Mouse (Mus musculus) G1E (cell line): ENCODE measurements around the gene Sft2d2. TPM values are rescaled to one million over a fixed set of nuclear protein-coding genes. Genes with fewer than 3 reads are reported as not detected.

Source experiments
- ATAC-seq: 2 replicates; pipeline ENCODE4 v1.8.0; 2016; ENCODE audit warnings: mild to moderate bottlenecking; ENCODE audit not compliant: insufficient number of reproducible peaks, poor library complexity, low FRiP score, severe bottlenecking; ENCODE audit errors: extremely low read depth
- DNase-seq: peaks from one replicate; pipeline ENCODE4 v3.0.0; 2012; ENCODE audit warnings: low spot score
- H3K27me3 ChIP-seq: 2 replicates; pipeline ENCODE4 v1.6.1; 2012; ENCODE audit warnings: mild to moderate bottlenecking, low read length, inconsistent platforms; ENCODE audit not compliant: insufficient read depth
- H3K36me3 ChIP-seq: replicated peaks from 2 replicates; pipeline ENCODE3; 2012; ENCODE audit warnings: mild to moderate bottlenecking, inconsistent platforms
- H3K4me1 ChIP-seq: 2 replicates; pipeline ENCODE4 v1.6.1; 2012; ENCODE audit warnings: low read depth, low read length, inconsistent platforms, mixed read lengths; ENCODE audit not compliant: insufficient read depth
- H3K4me3 ChIP-seq: 2 replicates; pipeline ENCODE4 v1.5.1; 2012; ENCODE audit warnings: low read depth, mild to moderate bottlenecking, inconsistent platforms, low read length, moderate library complexity, mixed read lengths
- H3K9me3 ChIP-seq: replicated peaks from 2 replicates; pipeline ENCODE4 v1.6.1; 2012; ENCODE audit warnings: inconsistent platforms
- CTCF ChIP-seq: IDR thresholded peaks from 2 replicates; pipeline ENCODE4 v1.5.1; 2012; ENCODE audit warnings: low read depth, low read length, inconsistent platforms, mixed read lengths
- GATA1 ChIP-seq: IDR thresholded peaks from 2 replicates; pipeline ENCODE4 v1.6.1; 2012; ENCODE audit warnings: borderline replicate concordance, low read length, inconsistent platforms, mixed read lengths
- GATA2 ChIP-seq: IDR thresholded peaks from 2 replicates; pipeline ENCODE4 v1.6.1; 2012; ENCODE audit warnings: low read depth, low read length, inconsistent platforms, borderline replicate concordance
- POLR2AphosphoS5 ChIP-seq: IDR thresholded peaks from 2 replicates; pipeline ENCODE4 v1.6.1; 2012; ENCODE audit warnings: low read depth, low read length, inconsistent platforms; ENCODE audit not compliant: insufficient replicate concordance
- TAL1 ChIP-seq: conservative IDR thresholded peaks from 2 replicates; pipeline ENCODE4 v1.6.1; 2012; ENCODE audit warnings: low read depth, low read length, inconsistent platforms, mixed read lengths
- polyA plus RNA-seq: library from polyadenylated mRNA; stranded (reverse); fragments of >175 nt; gene quantifications from 2 replicates; pipeline ENCODE4 v1.2.3, GENCODE M21; 2012
- total RNA-seq, 2 experiments: library from RNA; stranded (forward) in 1 of 2; stranded (reverse) in 1 of 2; fragments of 200-1000 nt in 1 of 2; fragments of >200 nt in 1 of 2; fragmentation: Nextera tagmentation in 1 of 2; gene quantifications; 2 replicates each; pipeline ENCODE4 v1.2.3; 2014 to 2017

Sft2d2 gene
- total and polyA plus RNA-seq, 3 experiments, result 4.0 to 41.9 (median 41.6) TPM

- H3K27me3 ChIP-seq, result no peaks in the 10 kb centered on the region
- H3K4me3 ChIP-seq, result no peak overlapping the region
- no peak for ATAC-seq
- no peak for TF ChIP-seq POLR2AphosphoS5
- no peak for TF ChIP-seq CTCF
- TF ChIP-seq GATA1, result no peak
- no peak for TF ChIP-seq TAL1
- no peak for TF ChIP-seq GATA2
- H3K36me3 ChIP-seq, result peaks cover 82% of the 10 kb centered on the region
- H3K4me1 ChIP-seq, result peaks cover 48% of the 10 kb centered on the region
- no peaks in the 10 kb centered on the region for H3K9me3 ChIP-seq
- no peak for DNase-seq
These were observed 7.7 kb downstream of the Sft2d2 start for GRCm38 (mm10) chr1:165186491-165186890.

DNA sequence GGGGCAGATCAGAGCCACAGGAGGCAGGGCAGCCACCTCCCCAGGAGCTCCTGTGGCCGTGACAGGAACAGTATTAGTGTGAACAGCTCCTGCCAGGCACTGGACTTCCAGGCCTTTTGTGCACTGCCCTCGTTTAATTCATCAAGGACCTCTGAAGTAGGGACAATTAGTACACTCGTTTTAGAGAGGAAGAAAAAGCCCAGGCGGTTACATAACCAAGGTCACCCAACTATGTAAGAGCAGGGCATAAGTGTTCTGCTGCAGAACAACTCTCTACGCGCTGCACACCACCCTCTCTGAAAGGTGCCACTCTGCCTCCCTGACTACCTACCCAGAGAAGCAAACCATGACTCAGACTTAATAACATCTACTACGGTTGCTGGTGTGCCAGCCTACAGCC is 9.1 kb downstream of the Sft2d2 start:
- DNase-seq (no peak), ATAC-seq (no peak)
- peaks cover 81% of the 10 kb centered on the region for H3K36me3 ChIP-seq
- no peak overlapping the region for H3K4me3 ChIP-seq
- H3K4me1 ChIP-seq, result peaks cover 36% of the 10 kb centered on the region
- H3K27me3 ChIP-seq, result no peaks in the 10 kb centered on the region
- no peaks in the 10 kb centered on the region for H3K9me3 ChIP-seq
- TF ChIP-seq GATA2 (no peak), TAL1 (no peak), GATA1 (no peak), CTCF (no peak)

- Histone ChIP-seq H3K36me3 (peaks cover 88% of the 10 kb centered on the region), H3K9me3 (no peaks in the 10 kb centered on the region), H3K4me1 (peaks cover 31% of the 10 kb centered on the region), H3K27me3 (no peaks in the 10 kb centered on the region), H3K4me3 (no peak overlapping the region)
- TF ChIP-seq GATA1 (no peak), TAL1 (no peak), GATA2 (no peak), CTCF (no peak), POLR2AphosphoS5 (no peak)
- no peak for DNase-seq
- no peak for ATAC-seq
These were observed 10.1 kb downstream of the Sft2d2 start for GRCm38 (mm10) chr1:165184178-165184577.

DNA sequence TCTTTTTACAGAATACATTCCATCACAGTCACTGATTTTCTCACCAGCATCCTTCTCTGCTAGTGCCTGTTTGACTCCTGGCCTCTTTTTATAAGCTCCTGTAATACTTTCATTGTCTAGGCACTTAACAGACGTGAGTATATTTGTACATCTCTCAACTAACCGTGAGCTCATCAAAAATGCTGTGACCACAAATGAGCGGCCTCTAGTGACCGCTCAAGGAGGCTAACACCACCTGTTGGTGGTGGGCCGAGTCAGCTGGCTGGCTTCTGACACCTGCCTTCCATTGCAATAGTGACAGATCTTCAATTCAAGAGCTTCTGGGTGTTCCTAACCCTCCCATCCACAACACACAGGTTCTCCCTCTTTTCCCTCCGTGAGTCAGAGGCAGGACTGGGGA is 10.8 kb downstream of the Sft2d2 start:
- ATAC-seq (no peak), DNase-seq (no peak)
- TF ChIP-seq POLR2AphosphoS5, result no peak
- TF ChIP-seq CTCF, result no peak
- no peak for TF ChIP-seq TAL1
- no peak for TF ChIP-seq GATA1
- no peak for TF ChIP-seq GATA2
- Histone ChIP-seq H3K4me1 (peaks cover 29% of the 10 kb centered on the region), H3K4me3 (no peak overlapping the region), H3K36me3 (peaks cover 94% of the 10 kb centered on the region), H3K9me3 (no peaks in the 10 kb centered on the region), H3K27me3 (no peaks in the 10 kb centered on the region)

GRCm38 (mm10) chr1:165179321-165179720 is 14.9 kb downstream of the Sft2d2 start:
- TF ChIP-seq TAL1 (no peak), POLR2AphosphoS5 (no peak), GATA1 (no peak), GATA2 (no peak), CTCF (no peak)
- ATAC-seq (peak; percentile 52), DNase-seq (peak; percentile 11)
- Histone ChIP-seq H3K36me3 (peaks cover 87% of the 10 kb centered on the region), H3K27me3 (no peaks in the 10 kb centered on the region), H3K4me1 (peaks cover 21% of the 10 kb centered on the region), H3K4me3 (no peak overlapping the region), H3K9me3 (no peaks in the 10 kb centered on the region)

- H3K36me3 ChIP-seq, result peaks cover 75% of the 10 kb centered on the region
- H3K4me1 ChIP-seq, result peaks cover 25% of the 10 kb centered on the region
- no peak for TF ChIP-seq CTCF
- TF ChIP-seq TAL1, result no peak
- no peak for TF ChIP-seq POLR2AphosphoS5
- TF ChIP-seq GATA2, result no peak
- TF ChIP-seq GATA1, result no peak
- no peak overlapping the region for H3K4me3 ChIP-seq
- no peak for ATAC-seq
- H3K9me3 ChIP-seq, result no peaks in the 10 kb centered on the region
- no peak for DNase-seq
- no peaks in the 10 kb centered on the region for H3K27me3 ChIP-seq
These were observed 16.2 kb downstream of the Sft2d2 start for GRCm38 (mm10) chr1:165178075-165178474.
